Mouse (Mus musculus) kidney, postnatal 4 days (tissue): ENCODE data around the gene 4930447C04Rik.
A peak's percentile ranks its signal among the peaks of the same experiment; 100 is the strongest.

ENCODE experiments used
- DNase-seq, 2 experiments: peaks; one replicate each; pipeline ENCODE4 v3.0.0; 2021; ENCODE audit warnings: mixed read lengths in 2 of 2

Gene 4930447C04Rik

DNA sequence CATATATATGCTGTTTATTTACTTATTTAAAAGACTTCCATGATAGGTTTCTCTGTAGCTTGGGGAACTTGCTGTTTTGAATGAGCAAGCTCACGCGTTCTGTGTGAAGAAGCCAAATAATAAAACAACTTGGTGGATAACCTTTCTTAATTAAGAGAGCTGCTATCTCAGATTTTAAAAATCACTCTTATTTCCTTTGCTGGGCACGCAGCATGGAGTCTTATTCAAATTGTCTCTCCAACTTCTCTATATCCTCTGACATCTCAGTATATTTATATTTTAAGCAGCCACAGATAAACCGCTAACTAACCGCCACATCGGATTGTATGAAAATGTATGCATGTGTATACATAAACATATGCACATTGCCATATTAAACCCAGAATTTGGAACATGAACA is 1.6 kb upstream of the 4930447C04Rik start:
- no peak for DNase-seq

DNA sequence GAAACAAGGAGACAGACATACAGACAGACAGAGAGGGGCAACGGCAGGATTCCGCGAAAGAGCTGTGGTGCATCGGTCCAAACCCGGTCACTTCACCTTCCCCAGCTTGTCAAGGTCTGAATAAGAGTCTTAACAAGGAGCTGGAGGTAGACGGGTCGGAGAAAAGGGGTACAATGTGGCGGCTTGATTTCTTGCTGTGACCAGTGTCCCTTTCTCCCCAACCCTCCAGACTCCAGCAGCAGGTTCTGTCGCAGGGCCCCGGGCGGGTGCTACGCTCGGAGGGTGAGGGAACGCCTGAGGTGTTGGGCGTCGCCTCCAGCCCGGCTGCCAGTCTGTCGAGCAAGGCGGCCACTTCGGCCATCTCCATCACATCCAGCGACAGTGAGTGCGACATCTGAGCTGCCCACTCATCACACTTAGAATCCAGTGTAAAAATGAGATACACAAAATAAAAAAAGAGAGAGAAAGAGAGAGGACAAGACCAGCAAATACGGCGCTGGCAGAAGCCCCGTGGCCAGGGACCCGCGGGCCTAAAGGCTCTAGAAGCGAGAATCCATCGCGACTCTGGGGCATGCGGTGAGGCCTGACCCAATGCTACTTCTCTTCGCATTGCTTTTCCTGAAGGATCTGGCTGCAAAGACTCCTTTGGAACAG is 951 bp upstream of the 4930447C04Rik start:
- peak; percentile 7 to 11 for DNase-seq

DNA sequence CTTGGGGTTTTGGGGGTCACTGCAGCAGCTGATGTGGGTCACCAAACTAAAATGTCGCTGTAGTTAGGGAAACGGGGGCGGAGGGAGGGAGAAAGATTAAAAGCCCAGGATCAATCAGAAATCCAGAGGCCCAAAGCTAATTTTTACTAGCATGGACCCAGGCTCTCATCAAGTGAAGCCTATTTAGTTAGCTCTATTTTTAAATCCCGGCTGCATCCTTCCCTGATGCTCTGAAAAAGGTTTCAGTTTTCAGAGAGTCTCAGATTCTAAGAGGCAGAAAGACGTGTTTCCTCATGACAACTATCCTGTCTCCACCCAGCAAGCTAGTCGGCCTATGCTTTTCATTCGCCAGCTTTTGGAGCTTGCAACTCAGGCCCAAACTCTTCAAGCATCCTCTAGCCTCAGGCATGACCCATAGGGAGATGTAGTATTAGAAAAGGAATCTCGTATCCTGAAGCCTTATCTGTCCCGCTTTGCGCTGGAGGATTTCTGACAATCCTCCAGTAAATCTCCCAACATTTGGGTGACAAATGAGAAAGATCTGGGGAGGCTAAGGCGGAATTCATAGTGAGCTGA is 336 bp upstream of the 4930447C04Rik start:
- no peak for DNase-seq

DNA sequence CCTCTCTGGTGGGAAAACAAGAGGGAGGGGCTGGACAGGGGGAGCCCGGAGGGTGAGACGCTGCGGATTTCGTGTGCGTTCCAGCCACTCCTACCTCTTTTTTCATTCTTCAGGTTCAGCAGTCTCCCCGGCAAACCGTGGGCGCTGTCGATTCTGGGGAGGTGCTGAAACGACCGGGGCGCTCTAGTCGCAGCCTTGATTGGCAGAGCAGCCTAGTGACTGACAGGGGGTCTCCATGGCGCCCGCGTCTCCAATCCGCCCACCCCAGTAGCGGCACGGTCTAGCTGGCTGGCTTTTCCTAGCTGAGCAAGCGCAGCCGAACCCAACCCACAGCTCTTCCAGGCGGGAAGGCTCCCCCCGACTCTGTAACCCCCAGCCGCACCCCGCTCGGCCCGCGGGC is 958 bp downstream of the 4930447C04Rik start, which contains the start of gene Six6:
TSS of gene Six6 (plus strand) at position 277 of the 400 bp plus-strand sequence.
- DNase-seq: peak; percentile 59 to 65

DNA sequence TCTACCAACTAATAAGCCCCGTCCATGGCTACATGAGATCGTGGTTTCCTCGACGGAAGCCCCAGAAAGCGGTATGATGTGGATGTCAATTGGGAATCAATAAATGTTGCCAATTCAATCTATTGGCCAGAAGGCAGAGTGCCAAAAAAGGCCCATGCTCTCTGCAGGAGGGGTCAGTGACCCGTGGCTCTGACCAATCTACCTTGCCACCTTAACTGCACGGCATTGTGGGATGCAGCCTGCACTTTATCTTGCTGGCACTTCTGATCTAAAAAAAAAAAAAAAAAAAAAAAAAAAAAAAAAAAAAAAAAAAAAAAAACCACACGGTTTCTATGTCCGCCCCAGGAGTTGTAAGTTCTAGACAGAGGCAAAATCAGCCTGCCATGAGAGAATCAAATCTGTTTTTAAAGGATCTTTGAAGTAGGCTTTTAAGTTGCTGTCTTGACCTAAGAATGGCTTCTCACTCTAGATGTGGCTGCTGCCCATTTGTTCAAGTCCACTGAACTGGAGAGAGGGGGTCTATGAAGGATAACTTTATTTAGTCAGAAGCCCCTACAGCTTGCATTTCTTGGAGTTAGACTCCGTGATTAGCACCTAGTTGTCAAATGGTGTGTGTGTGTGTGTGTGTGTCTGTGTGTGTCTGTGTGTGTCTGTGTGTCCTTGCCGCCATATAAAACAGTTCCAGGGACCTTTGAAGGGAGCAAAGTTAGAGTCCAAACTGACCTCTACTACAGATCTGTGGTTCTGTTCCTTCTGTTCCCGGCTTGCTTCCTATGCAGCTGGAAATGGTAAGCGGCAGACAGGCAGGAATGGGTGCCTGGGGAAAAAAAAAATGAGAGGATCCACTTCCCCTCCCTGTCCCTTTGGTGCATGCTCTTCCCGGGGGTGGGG is 1.7 kb downstream of the 4930447C04Rik start:
- DNase-seq: no peak

DNA sequence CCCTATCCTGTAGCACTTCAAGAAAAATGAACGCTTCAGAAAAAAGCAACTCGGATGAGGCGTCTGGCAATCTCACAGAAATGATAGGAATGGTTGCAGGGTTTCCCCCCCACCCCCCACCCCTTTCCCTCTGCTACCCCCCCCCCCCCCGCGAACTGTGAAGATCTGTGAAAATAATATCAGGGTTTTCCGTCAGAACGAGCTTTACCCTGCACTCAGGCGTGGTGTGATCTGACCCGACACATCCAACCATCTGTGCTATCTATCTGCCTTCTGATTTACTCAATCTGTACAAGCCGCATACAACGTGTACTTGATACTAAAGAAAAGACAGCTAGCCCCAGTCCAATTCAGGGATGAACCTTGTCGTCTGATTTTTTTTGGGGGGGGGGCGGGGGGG is 2.4 kb downstream of the 4930447C04Rik start:
- DNase-seq: no peak

DNA sequence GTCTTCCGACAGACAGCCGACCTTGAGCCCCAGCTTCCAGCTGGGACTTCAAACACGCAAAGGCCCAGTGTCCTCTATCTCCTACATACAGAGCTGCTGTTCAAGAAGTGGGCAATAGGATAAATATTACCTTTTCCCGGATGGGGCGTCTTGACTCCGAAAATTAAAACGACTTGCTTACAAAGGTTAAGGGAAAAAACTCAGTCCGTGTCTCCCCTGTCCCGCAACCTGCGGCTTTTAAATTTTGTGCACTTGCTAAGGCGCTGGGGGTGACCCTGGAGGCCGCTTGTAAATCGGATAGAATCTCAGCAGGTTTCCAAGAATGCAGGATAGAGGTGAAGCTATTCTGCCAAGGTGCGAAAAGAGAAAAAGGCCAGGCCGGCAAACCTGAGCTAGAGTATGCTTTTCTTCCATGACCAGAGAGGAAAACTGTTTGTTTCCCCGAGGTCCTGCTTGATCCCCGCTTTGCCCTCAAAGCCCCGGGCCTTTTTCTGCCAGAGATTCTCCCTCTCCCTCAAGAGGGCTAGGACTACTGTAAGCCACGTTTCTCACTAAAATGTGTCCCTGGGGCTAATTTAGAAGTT is 2.9 kb downstream of the 4930447C04Rik start:
- no peak for DNase-seq

DNA sequence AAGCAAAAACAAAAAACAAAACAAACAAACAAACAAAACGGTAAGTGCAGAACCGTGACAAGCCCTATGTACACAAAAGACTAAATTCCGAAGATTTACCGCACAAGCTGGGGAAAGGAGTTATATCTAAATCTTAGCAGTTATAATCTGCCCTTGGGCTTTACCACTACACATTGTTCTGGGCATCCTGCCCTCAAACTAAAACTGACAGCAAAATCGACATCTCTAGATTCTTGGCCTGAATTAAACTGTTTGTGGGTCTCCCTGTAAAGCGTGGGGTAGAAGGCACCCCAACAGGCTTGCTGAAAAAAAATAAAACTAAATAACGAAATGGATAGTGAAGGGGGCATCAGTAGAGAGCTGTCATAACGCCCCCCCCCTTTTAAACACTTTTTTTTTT is 3.8 kb downstream of the 4930447C04Rik start:
- no peak for DNase-seq

DNA sequence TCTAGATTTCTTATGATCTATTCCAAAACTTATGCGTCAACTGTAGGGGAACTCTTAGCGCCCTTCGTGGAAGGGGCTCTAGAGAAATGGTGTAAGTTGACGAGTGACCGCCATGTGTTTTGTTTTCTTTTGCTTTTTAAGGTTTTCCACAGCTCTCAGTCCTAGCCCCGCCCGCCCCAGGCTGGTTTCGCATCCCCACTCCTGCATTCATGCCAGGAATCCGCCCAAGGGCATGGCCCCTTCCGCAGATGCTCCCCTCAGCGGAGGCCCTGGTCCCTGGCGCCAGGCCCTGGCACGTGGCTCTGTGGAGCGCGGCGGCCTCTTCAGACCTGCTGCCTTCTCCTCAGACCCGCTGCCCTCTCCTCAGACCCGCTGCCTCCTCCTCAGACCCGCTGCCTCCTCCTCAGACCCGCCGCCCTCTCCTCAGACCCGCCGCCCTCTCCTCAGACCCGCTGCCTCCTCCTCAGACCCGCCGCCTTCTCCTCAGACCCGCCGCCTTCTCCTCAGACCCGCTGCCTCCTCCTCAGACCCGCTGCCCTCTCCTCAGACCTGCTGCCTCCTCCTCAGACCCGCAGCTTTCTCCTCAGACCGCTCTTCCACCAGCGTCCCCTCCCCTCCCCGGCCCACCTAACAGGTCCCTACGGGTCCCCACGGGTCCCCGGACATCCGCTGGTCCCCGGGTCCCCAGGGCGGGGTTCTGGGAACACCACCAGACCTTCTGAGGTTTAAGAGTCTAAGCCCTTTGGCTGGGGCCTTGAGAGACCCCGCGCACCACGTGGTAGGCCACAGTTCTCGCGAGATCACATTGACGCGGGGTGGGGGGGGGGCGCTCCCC is 23.2 kb downstream of the 4930447C04Rik start:
- DNase-seq: peak; percentile 41 to 43

DNA sequence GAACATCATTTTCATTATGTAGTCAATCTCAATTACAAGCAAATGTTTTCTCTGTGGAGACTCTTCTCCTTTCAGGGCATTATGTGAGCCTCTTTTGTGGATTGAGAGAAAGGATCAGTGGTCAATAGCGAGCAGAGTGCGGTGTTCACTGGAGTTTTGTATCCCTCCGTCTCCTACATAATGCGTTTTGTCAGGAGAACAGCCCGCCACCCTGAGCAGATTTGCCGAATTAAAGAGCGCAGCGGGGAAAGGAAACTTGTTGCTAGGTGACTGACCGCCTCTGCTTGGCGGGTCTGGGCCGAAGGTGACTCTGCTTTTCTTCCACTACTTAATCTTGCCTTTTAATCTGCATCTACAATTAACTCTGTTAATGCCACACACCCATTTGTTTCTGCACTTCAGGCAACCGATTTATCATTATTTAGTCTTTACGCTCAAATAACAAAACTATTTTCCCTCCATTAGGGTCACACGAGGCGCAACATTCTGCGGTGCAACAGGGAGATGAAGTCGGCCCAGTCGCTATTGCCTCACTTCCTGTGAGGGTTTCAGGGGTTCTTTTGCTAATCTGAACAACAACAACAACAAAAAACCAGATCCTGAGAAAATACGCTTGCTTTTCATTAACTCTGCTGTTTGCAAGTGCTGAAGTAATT is 86.1 kb downstream of the 4930447C04Rik start:
- peak in 1 of 2 experiments; percentile 29 for DNase-seq

DNA sequence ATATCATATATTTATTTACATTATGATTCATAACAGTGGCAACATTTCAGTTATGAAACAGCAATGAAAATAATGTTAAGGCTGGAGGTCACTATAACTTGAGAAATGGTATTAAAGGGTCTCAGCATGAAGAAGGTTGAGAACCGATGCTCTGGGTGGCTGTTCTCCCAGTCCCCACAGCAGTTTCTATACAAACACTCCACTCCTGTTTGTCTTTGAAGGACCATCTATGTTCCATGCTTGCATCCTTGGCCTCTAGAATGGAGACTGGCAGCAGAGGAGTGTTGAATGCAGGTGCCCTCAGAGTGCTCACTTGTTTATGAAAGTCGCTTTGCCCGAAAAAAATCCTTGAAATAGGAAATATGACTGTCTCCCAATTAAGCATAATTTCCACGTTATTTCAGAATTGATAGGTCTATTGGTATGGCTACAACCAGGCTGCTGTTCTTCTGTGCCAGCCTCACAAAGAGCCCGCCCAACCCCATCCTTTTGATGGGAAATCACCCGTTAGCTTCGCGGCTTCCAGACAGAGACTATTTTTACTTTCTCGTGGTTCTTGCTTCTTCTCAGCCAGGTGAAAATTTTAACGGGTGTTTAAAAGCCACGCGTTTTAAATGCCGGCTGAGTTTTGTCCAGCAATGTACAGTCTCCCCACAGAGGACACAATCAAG is 87.0 kb downstream of the 4930447C04Rik start:
- DNase-seq: no peak

DNA sequence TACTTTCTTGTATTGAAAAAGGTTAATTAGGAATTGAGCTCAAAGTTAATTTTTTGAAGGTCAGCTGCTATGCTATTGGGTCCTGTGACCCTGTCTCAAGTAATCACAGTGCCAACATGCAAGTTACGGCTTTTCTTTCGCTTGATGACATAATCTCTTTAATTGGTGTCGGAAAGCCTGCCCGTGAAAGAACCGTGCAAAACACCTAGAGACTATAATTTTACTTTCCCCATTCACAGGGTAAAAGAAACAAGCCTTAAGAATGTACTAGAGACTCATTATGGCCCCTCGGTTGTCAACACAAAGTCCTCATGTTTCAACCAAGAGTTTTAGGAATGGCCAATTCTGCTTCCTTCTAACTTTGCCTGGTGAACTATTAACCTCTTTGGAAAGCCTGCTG is 88.3 kb downstream of the 4930447C04Rik start:
- no peak for DNase-seq

DNA sequence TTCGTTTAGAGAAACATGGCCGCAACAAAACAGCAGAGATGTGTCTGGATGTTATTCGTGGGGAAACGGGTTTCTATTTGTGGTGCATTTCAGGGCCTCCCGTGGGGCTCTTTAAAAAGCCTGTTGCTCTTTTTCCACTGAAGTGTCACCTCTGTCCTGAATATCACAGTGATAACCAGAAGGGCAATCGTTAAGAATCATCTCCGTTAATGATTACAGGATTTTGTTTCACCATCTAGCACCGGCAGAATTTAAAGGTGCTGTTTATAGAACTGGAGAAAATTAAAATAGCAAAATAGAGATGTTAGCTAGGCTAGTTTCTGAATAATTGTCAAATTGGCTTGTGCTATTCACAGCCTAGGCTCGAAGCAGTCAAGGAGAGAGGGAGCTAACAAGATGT is 90.4 kb downstream of the 4930447C04Rik start:
- no peak for DNase-seq

DNA sequence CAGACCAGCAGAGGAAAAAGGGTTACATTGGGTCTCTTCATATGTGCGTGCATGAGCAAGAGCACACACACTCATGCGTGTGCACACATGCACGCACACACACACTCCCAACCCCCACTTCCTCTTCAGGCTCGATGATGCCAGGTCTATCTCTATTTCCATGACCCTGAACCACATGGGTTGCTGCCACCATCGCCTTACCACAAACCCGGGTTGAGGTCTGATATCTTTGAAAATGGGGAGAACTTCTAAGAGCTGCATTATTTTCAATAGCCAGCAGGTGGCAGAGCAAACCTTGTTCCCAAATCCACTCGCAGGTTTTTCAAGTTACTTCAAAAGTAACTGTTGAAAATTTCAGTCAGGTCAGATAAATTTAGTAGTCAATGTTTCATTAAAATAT is 92.8 kb downstream of the 4930447C04Rik start:
- DNase-seq: peak; percentile 49 to 50

DNA sequence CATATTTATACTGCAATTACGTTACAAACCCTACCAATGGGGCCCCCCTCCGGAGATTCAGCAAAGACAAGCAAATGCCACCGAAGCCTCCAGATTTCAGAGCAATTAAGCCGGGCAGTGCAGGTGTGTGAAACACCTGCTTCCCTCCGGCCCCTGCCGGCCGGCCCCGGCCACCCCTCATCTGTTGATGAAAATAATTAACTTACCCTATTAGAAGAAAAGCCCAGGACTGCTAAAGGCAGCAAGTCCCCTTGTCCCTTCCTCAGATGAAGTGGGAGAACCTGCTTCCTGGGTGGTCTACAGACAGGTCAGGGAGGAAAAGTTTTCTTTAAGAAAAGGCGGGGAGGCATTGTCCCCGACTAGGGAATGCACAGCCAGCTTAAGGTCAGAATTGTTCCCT is 94.6 kb downstream of the 4930447C04Rik start:
- DNase-seq: peak; percentile 30 to 46

DNA sequence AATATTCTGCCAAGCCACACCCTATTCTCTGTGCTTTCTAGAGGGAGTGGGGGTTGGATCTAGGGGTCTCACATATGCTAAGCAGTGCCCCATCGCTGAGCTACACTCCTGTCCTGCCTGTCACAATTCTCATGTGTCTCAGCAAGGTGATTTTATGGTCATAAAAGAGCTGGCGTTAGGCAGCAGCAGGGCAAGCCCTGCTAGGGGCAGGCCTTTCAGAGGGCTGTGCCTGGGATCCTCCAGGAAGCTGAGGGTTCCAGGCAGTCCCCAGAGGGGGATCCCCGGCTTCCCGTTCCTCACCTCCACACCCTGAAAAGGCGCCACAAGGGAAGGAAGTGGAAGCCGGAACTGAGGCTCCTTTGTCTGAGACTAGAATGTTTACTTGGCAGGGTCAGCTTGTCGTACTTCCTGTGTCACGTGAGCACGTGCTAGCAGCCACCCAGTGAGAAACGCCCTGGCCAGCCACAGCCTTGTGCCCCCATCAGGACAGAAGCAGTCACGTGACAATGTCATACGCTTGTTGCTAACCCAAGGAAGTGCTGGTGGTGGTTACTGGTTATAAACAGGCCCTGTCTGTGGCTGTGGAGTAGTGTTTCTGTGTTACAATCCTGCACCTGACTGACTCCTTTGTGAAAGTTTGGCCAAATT is 96.5 kb downstream of the 4930447C04Rik start:
- peak; percentile 50 to 79 for DNase-seq

DNA sequence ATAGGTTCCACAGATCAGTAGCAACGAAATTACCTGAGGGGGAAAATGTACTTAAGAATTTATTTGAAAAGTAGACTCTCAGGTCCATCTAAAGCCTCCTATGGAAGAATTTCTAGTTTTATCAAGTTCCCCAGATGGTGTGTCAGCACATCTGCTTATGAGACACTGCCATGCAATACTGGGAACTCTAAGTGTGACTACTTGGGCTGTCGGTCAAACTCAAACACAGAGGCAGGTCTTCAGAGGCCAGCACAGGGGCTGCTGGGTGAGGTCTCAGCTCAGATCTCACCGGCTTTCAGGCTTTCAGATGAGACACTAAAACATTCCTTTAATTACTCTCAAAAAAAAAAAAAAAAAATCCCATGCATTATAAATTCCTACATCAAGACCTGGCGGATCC is 97.0 kb downstream of the 4930447C04Rik start:
- DNase-seq: no peak

DNA sequence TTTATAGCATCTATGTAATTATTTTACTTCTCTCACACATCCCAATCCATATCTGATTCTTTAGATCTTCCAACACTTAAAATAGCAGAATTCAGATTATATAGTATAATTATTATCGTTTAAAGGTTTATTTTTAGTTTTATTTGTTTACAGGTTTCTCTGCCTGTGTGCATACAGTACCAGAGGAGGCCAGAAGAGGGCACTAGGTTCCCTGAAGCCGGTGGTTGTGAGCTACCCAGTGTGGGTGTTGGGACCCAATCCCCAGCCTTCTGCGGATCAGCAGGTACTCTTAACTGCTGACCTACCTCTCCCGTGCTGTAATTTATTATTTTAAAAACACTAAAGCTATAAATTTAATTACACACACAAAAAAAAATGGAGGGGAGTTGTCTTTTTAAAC is 97.4 kb downstream of the 4930447C04Rik start:
- no peak for DNase-seq

DNA sequence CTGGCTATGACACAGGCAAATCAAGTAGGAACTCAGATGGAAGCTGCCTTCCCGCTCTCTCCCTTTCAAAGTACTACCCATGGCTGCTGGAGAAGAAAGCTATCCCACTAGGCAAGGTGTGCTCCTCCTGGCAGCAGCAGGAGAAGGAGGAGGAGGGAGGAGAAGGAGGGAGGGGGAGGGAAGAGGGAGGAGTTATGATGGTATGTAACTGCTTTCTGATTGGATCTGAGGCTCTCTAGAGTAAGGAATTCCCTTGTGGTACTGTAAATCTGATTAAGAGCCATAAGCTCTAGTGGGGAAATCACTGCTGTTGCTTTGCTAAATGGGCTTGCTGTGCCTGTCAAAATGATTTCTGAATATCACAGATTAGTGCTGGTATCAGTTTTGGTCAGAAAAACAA is 99.1 kb downstream of the 4930447C04Rik start:
- no peak for DNase-seq

DNA sequence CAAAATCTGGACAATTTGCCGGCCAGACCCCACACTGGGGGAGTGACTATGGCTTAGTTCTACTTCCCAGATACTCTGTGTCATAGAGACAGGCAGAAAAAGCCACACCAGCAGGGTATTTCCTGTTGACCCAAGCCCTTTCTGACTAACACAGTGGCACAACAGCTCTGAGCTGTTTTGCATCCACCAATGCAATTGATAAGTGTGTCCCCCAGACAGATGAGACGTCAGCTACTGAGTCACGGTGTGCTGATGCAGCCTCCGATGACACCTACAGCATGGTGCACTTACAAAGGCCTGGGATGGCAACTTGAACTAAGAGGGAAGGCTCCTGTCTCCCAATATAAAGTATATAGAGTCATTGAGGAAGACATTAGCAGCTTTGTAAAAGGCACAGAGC is 103.3 kb downstream of the 4930447C04Rik start:
- no peak for DNase-seq

DNA sequence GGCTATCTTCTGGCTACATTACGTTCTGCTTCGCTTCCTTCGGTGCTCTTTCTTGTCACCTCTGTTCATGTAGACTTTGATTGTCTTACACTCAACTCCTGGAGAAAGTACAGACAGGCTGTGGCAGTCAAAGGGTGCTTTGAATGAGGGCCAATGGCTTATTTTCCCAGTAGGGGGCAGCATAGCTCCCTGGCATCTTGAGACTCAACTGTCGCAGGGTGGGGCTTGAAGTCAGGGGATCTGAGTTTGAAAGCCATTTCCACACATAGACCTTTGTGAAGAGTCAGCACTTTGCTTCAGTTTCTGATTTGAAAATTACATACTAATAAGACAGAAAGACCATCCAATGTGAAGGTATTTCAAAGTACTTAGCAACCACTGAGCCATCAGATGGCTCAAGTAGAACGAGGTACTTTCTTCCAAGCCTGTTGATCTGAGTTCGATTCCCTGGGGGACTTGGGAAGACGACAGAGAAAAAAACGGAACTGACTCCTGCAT is 105.0 kb downstream of the 4930447C04Rik start:
- DNase-seq: peak in 1 of 2 experiments; percentile 13
